Mouse (Mus musculus) T-helper 17 cell (primary cell): ENCODE data around the gene Rpf1.

Experiments used
- in situ Hi-C, 2 experiments: fragments of 300-600 bp; cut with MboI, MseI; formaldehyde crosslinking; loops; 1 replicate in 1 of 2; 2 replicates in 1 of 2; pipeline ENCODE4 v1.15.1; 2025; ENCODE audit warnings: high pct_unique_total_duplicates in 2 of 2

Gene Rpf1

GRCm38 (mm10) chr3:146501601-146502123, 19.6 kb downstream of the Rpf1 start:
- in situ Hi-C loops = loop anchor here (5.0 to 25.0 kb wide), 3 partner anchors 49 to 1939 kb away; partner anchors contain the start of genes Hs2st1 (in 1 of the 2), Selenof (in 1 of the 2) and Sh3glb1 (in 1 of the 2)

- in situ Hi-C loops = loop anchor here (5.0 to 25.0 kb wide), 3 partner anchors 49 to 1939 kb away; partner anchors contain the start of genes Hs2st1 (in 1 of the 2), Selenof (in 1 of the 2) and Sh3glb1 (in 1 of the 2)
These were observed 20.4 kb downstream of the Rpf1 start for GRCm38 (mm10) chr3:146500810-146501201.

- in situ Hi-C loops = loop anchor here (5.0 to 25.0 kb wide), 3 partner anchors 48 to 1938 kb away; partner anchors contain the start of genes Hs2st1 (in 1 of the 2), Selenof (in 1 of the 2) and Sh3glb1 (in 1 of the 2)
These were observed 21.0 kb downstream of the Rpf1 start for GRCm38 (mm10) chr3:146500003-146500809.

- in situ Hi-C loops = loop anchor here (5.0 to 25.0 kb wide), 5 partner anchors 47 to 1937 kb away; partner anchors contain the start of genes Hs2st1 (in 1 of the 2), Selenof (in 1 of the 2) and Sh3glb1 (in 1 of the 2)
These were observed 21.7 kb downstream of the Rpf1 start, which contains the start of the genes Spata1 and Gng5 for GRCm38 (mm10) chr3:146499431-146500002. Gene Spata1, minus strand, starts transcription at chr3:146499753. Gene Gng5, plus strand, starts transcription at chr3:146499807.

- in situ Hi-C loops = loop anchor here in 1 of 2 experiments (5.0 to 10.0 kb wide), 2 partner anchors 154 to 567 kb away; no protein-coding TSS in a partner anchor
These were observed 22.2 kb downstream of the Rpf1 start for GRCm38 (mm10) chr3:146498989-146499388.

GRCm38 (mm10) chr3:146494941-146495340, 26.3 kb downstream of the Rpf1 start:
- in situ Hi-C loops = loop anchor here in 1 of 2 experiments (5.0 to 10.0 kb wide), 2 partner anchors 150 to 563 kb away; no protein-coding TSS in a partner anchor

- in situ Hi-C loops = no loop called here
These were observed 34.8 kb downstream of the Rpf1 start for GRCm38 (mm10) chr3:146486464-146486863.

GRCm38 (mm10) chr3:146482044-146482443, 39.2 kb downstream of the Rpf1 start:
- in situ Hi-C loops = no loop called here

GRCm38 (mm10) chr3:146474428-146474827, 46.8 kb downstream of the Rpf1 start:
- in situ Hi-C loops = no loop called here

- in situ Hi-C loops = no loop called here
These were observed 47.5 kb downstream of the Rpf1 start for GRCm38 (mm10) chr3:146473741-146474140.

GRCm38 (mm10) chr3:146472657-146473056, 48.6 kb downstream of the Rpf1 start:
- in situ Hi-C loops = no loop called here

- in situ Hi-C loops = no loop called here
These were observed 52.0 kb downstream of the Rpf1 start for GRCm38 (mm10) chr3:146469226-146469625.

- in situ Hi-C loops = no loop called here
These were observed 58.3 kb downstream of the Rpf1 start for GRCm38 (mm10) chr3:146462939-146463338.
